Mouse (Mus musculus) c-Kit-positive CD71-positive TER-119-positive erythroid progenitor cells, embryonic 14.5 days (primary cell): Measurements from ENCODE around the gene Ypel2.

ENCODE experiments used
- DNase-seq: peaks from one replicate; pipeline ENCODE4 v3.0.0-alpha.2; 2013; ENCODE audit warnings: low spot score

The Ypel2 gene

GRCm38 (mm10) chr11:86961510-86962303 lies 31.8 kb downstream of the Ypel2 start:
- DNase-seq, result no peak

- no peak for DNase-seq
Measured at GRCm38 (mm10) chr11:86960331-86960730, 33.2 kb downstream of the Ypel2 start.

GRCm38 (mm10) chr11:86958721-86959675 lies 34.5 kb downstream of the Ypel2 start:
- no peak for DNase-seq

GRCm38 (mm10) chr11:86958182-86958581 lies 35.3 kb downstream of the Ypel2 start:
- no peak for DNase-seq

GRCm38 (mm10) chr11:86956363-86956762 lies 37.1 kb downstream of the Ypel2 start:
- no peak for DNase-seq

- DNase-seq, result no peak
Measured at GRCm38 (mm10) chr11:86954616-86955270, 38.8 kb downstream of the Ypel2 start.

GRCm38 (mm10) chr11:86953096-86953495 lies 40.4 kb downstream of the Ypel2 start:
- no peak for DNase-seq

- no peak for DNase-seq
Measured at GRCm38 (mm10) chr11:86952659-86953058, 40.8 kb downstream of the Ypel2 start.

- no peak for DNase-seq
Measured at GRCm38 (mm10) chr11:86951672-86952071, 41.8 kb downstream of the Ypel2 start.

GRCm38 (mm10) chr11:86950491-86950890 lies 43.0 kb downstream of the Ypel2 start:
- DNase-seq, result no peak

GRCm38 (mm10) chr11:86949951-86950441 lies 43.5 kb downstream of the Ypel2 start:
- no peak for DNase-seq

GRCm38 (mm10) chr11:86946644-86947195 lies 46.8 kb downstream of the Ypel2 start:
- no peak for DNase-seq

GRCm38 (mm10) chr11:86945933-86946332 lies 47.6 kb downstream of the Ypel2 start:
- DNase-seq, result no peak

GRCm38 (mm10) chr11:86945058-86945457 lies 48.4 kb downstream of the Ypel2 start:
- DNase-seq, result no peak

- no peak for DNase-seq
Measured at GRCm38 (mm10) chr11:86944539-86944938, 49.0 kb downstream of the Ypel2 start.

- no peak for DNase-seq
Measured at GRCm38 (mm10) chr11:86941904-86942303, 51.6 kb downstream of the Ypel2 start.

- DNase-seq, result no peak
Measured at GRCm38 (mm10) chr11:86939503-86939902, 54.0 kb downstream of the Ypel2 start.

- DNase-seq, result no peak
Measured at GRCm38 (mm10) chr11:86938551-86938950, 55.0 kb downstream of the Ypel2 start.

- no peak for DNase-seq
Measured at GRCm38 (mm10) chr11:86938108-86938507, 55.4 kb downstream of the Ypel2 start.

GRCm38 (mm10) chr11:86936938-86937337 lies 56.6 kb downstream of the Ypel2 start:
- DNase-seq, result no peak

- no peak for DNase-seq
Measured at GRCm38 (mm10) chr11:86934895-86935294, 58.6 kb downstream of the Ypel2 start.

GRCm38 (mm10) chr11:86932201-86932600 lies 61.3 kb downstream of the Ypel2 start:
- no peak for DNase-seq
